Mouse (Mus musculus) liver (tissue): ENCODE data around the gene Cdc37.

Experiments
- DNase-seq: peaks from one replicate; pipeline ENCODE4 v3.0.0-alpha.2; 2020; ENCODE audit warnings: mixed read lengths

Gene Cdc37

DNA sequence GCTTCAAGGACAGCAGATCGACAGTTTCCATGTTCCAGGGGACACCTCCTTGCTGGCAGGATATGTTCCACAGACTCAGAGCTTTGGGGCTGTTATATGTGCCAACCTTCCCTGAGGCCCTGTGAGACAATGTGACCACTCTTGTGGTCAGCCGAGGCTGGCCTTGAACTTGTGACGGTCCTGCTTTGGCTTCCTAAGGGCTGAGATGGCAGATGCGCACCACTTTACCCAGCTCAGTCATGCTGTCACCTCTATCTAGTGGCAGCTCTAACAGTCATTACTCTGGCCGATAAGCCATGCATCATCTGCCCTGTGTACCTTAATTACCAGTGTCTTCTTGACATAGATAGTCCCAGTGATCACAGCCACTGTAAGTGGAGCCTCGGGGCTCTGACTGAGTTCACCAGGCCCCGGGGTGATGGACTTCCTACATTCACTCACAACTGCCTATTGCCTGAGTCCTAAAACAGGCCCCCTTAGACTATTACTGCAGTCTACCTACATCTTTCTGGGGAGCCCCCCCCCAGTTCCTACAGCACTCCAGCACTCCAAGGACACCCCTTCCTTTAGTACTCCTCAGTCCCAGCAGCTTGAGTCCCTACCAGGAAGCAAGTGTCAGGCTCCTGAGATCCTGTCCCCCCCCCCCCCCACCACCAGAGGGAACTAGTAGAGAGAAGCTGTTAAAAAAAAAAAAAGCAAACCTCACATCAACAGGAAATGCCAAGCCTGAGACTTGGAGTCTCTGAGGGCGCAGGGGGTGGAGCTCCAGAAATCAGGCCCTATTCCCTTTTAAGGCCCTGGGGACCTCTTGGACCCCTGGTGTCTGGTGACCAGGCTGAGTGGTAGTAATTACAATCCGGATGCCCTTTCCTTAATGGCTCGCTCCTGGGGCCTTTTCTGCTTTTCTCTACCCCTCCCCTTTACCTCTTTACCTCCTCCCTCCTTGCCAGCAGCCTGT is 17.6 kb upstream of the Cdc37 start:
- peak; percentile 49 for DNase-seq

- no peak for DNase-seq
Measured at GRCm38 (mm10) chr9:21166516-21166915, 16.7 kb upstream of the Cdc37 start.

DNA sequence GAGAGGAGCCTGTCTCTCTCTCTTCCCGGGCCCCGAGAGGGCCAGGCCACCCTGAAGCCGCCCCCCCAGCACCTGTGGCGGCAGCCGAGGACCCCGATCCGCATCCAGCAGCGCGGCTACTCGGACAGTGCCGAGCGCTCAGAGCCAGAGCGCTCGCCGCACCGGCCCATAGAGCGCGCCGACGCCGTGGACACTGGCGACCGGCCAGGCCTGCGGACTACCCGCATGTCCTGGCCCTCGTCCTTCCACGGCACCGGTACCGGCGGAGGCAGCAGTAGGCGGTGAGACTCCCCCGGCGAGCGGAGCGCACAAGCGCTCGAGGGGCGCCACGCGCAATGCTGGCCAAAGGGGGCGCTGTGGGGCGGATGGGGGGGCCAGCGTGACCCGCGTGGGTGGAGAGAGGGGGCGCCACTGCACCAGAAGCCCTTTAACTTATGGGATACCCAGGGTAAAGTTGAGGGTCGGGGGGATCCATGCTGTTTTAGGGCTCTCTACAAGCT is 16.2 kb upstream of the Cdc37 start:
- DNase-seq = peak; percentile 49

GRCm38 (mm10) chr9:21165041-21165951 is 15.5 kb upstream of the Cdc37 start, which contains the start of gene Pde4a:
TSS of gene Pde4a (plus strand) at chr9:21165714.
- DNase-seq = no peak

- no peak for DNase-seq
Measured at GRCm38 (mm10) chr9:21164072-21164471, 14.3 kb upstream of the Cdc37 start.

GRCm38 (mm10) chr9:21163086-21164050 is 13.6 kb upstream of the Cdc37 start:
- DNase-seq = no peak

DNA sequence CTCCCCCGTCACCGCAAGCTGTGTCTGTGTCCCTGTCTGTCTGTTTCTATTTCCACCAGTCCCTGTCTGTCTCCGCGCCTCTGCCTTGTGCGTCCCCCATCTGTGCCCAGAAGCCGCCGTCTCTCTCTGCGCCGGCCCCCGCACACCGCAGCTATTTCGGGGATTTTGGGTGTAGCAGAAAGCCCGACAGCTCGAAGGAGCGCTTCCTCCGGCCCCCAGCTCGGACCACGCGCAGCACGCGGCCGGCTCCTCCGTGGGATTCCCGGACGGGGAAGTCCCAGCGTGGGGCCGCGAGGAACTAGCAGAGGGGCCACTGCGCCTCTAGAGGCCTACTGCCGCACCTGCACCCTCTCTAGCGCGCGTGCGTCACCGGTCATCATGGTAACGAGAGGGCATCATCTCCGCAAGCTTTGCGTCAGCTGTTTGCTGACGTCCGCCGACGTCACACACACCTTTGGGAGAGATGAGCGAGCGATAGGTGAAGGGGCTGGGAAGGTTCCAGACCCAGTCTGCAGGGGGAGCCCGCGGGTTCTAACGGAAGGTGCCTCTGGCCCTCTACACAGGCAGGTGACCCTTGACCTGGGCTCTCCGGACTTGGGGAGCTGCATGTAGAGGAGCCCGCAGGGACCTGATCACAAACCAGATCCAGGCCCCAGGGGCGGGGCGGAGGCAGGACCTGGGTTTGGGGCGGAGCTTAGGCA is 11.6 kb upstream of the Cdc37 start:
- peak; percentile 84 for DNase-seq

- DNase-seq = no peak
Measured at GRCm38 (mm10) chr9:21154787-21155186, 5.0 kb upstream of the Cdc37 start.

- no peak for DNase-seq
Measured at GRCm38 (mm10) chr9:21153833-21154232, 4.1 kb upstream of the Cdc37 start.

GRCm38 (mm10) chr9:21153331-21153730 is 3.5 kb upstream of the Cdc37 start:
- no peak for DNase-seq

- peak; percentile 58 for DNase-seq
Measured at GRCm38 (mm10) chr9:21152715-21153114, 2.9 kb upstream of the Cdc37 start.

- DNase-seq = no peak
Measured at GRCm38 (mm10) chr9:21149077-21149653, 617 bp downstream of the Cdc37 start.

GRCm38 (mm10) chr9:21148427-21148826 is 1.4 kb downstream of the Cdc37 start:
- no peak for DNase-seq

DNA sequence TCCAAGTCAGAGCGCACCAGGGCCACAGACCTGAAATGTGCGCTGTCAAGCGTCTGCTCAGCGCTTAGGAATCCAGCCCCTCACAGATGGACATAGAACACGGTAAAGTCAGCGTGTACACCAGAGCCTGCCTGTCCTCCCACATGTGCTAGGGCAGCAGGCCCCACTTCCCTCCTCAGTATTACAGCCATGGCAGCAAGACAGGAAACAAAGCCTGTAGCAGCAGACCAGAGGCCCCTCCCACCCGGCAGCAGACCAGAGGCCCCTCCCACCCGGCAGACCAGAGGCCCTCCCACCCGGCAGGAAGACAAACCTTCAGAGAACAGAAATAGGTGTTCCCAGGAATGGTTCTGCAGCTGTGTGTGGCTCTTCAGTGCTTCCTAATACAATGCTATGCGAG is 3.1 kb downstream of the Cdc37 start:
- DNase-seq = peak; percentile 83

DNA sequence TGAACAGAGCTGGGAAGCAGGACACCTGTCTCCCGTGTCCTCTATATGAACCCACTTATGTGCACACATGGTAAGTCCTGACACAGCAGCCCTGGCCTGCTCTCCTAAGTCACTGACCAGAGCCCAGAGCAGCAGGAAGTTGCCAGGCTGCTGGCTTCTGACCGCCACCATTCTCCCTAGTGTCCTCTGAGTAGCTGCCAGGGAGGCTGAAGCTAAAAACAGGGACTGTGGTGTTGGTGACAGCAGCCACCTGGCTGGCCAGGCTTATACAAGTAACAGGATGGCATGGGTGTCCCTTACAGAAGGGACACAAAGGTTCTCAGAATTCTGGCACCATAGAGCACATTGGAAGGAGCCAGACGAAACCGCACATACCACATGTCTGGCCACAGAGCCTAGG is 4.4 kb downstream of the Cdc37 start:
- DNase-seq = no peak

GRCm38 (mm10) chr9:21144361-21144760 is 5.4 kb downstream of the Cdc37 start:
- DNase-seq = no peak

DNA sequence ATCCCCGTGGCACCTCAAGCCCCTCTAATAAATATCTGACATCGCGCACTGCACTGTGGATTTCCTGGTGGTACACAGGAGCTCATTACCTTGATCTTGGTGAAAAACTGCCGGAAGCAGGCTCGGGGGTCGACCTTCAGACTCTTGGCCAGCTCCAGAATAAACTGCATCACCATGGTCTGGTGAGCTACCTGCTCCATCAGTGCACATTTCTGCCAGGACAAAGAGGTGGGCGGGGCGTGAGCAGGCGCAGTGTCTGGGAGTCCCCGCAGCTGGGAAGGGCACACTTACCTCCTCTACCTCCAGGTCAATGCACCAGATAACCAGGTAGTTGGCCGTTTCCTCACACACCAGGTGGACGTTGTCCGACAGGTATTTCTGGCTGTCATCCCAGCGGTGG is 7.9 kb downstream of the Cdc37 start:
- no peak for DNase-seq

DNA sequence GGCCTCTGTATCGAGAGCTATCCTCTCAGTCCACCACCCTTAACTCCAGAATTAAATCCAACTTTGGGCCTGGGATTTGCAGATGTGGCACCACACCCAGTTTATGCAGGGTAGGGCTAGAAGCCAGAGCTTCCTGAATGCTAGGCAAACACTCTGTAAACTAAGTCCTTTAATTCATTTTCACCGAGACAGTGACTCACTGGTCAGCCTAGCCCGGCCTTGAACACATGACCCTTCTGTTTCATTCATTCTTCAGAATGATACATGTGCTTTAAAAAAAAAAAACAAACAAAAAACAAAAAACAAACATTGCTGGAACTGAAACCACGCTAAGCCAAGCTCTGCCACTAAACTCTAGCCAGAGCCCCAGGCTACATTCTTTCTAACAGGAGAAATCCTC is 11.4 kb downstream of the Cdc37 start:
- no peak for DNase-seq

GRCm38 (mm10) chr9:21137229-21137628 is 12.6 kb downstream of the Cdc37 start:
- peak; percentile 71 for DNase-seq

DNA sequence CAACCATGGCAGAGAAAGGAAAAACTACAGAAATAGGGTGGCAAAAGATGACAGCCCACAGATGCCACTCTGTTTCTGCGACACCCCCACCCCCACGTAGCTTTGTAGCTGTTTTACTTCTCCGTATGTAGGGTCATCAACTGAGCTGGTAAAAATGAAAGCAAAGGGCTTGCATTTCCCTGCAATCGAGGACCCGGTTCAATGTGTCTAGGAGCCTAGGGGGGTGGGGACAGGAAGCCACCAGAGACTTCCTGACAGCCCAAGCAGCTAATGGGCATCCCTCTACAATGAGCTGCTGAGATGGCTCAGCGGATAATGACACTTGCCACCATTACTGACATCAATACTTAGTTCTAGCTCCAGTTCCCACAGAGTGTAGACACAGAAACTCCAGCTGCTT is 13.4 kb downstream of the Cdc37 start:
- DNase-seq = no peak

GRCm38 (mm10) chr9:21135941-21136381 is 13.8 kb downstream of the Cdc37 start:
- DNase-seq = no peak
